Mouse (Mus musculus) kidney, adult 8-10 months (tissue): Measurements from ENCODE around the gene Fry.
A peak's percentile ranks its signal among the peaks of the same experiment; 100 is the strongest.

ENCODE experiments used
- DNase-seq, 2 experiments: peaks; one replicate each; pipeline ENCODE4 v3.0.0; 2022

Gene Fry

GRCm38 (mm10) chr5:150279387-150279786, 160.9 kb downstream of the Fry start:
- DNase-seq = no peak

GRCm38 (mm10) chr5:150281084-150281483, 162.6 kb downstream of the Fry start:
- no peak for DNase-seq

- DNase-seq = no peak
Observed at GRCm38 (mm10) chr5:150282091-150282490, 163.6 kb downstream of the Fry start.

- no peak for DNase-seq
Observed at GRCm38 (mm10) chr5:150287949-150288348, 169.5 kb downstream of the Fry start.

GRCm38 (mm10) chr5:150289611-150290010, 171.2 kb downstream of the Fry start:
- peak in 1 of 2 experiments; percentile 24 for DNase-seq

GRCm38 (mm10) chr5:150290494-150291199, 172.2 kb downstream of the Fry start:
- no peak for DNase-seq

- no peak for DNase-seq
Observed at GRCm38 (mm10) chr5:150291216-150291615, 172.8 kb downstream of the Fry start.

- no peak for DNase-seq
Observed at GRCm38 (mm10) chr5:150292186-150292585, 173.7 kb downstream of the Fry start.

- DNase-seq = no peak
Observed at GRCm38 (mm10) chr5:150294306-150294705, 175.9 kb downstream of the Fry start.

GRCm38 (mm10) chr5:150295096-150295495, 176.7 kb downstream of the Fry start:
- DNase-seq = no peak

- DNase-seq = no peak
Observed at GRCm38 (mm10) chr5:150298969-150299368, 180.5 kb downstream of the Fry start.

GRCm38 (mm10) chr5:150302123-150302522, 183.7 kb downstream of the Fry start:
- no peak for DNase-seq

- DNase-seq = no peak
Observed at GRCm38 (mm10) chr5:150302996-150303395, 184.6 kb downstream of the Fry start.

- no peak for DNase-seq
Observed at GRCm38 (mm10) chr5:150306497-150306896, 188.1 kb downstream of the Fry start.

GRCm38 (mm10) chr5:150313229-150313628, 194.8 kb downstream of the Fry start:
- DNase-seq = no peak

GRCm38 (mm10) chr5:150314582-150314981, 196.1 kb downstream of the Fry start:
- no peak for DNase-seq

- no peak for DNase-seq
Observed at GRCm38 (mm10) chr5:150325411-150325810, 207.0 kb downstream of the Fry start.

- DNase-seq = no peak
Observed at GRCm38 (mm10) chr5:150328686-150329085, 210.2 kb downstream of the Fry start.

- no peak for DNase-seq
Observed at GRCm38 (mm10) chr5:150331821-150332220, 213.4 kb downstream of the Fry start.

- no peak for DNase-seq
Observed at GRCm38 (mm10) chr5:150332810-150333209, 214.4 kb downstream of the Fry start.

- DNase-seq = no peak
Observed at GRCm38 (mm10) chr5:150333328-150333731, 214.9 kb downstream of the Fry start.

- DNase-seq = no peak
Observed at GRCm38 (mm10) chr5:150336451-150336850, 218.0 kb downstream of the Fry start.

GRCm38 (mm10) chr5:150337696-150338095, 219.3 kb downstream of the Fry start:
- DNase-seq = no peak

GRCm38 (mm10) chr5:150340944-150341343, 222.5 kb downstream of the Fry start:
- DNase-seq = no peak

- no peak for DNase-seq
Observed at GRCm38 (mm10) chr5:150342139-150342538, 223.7 kb downstream of the Fry start.
